Mouse (Mus musculus): ENCODE results near the gene 1700003F12Rik. TPM values are rescaled to one million over a fixed set of nuclear protein-coding genes. Genes with fewer than 3 reads are reported as not detected.
A peak's percentile ranks its signal among the peaks of the same experiment; 100 is the strongest.

Gene 1700003F12Rik
- polyA plus RNA-seq, 2 experiments, result 0.48 to 1.4 TPM

DNA sequence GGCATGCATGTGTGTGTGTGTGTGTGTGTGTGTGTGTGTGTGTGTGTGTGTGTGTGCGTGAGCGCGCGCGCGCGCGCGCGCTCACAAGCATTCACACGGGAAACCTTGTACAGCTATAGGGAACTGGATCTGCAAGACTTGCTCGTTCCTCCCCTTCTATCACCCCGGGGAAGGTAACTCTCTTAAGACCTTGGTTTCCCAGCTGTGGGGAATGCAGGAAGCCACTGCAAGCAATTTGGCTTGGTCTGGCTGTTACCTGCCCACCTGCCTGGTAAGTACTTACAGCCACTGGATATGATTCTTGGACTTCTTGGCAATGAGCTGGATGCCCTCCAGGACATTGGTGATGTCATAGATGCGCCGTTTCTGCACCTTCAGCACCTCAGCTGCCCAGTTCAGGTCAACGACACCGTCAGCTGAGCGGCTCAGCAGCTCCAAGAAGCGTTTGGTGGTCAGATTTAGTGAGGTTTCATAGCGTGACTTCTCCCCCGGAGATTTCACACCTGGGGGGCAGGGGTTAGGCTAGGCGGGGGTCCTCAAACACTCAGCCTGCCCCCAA, 16.8 kb downstream of the 1700003F12Rik start:
- Histone ChIP-seq H3K4me2 (replicated peaks; ENCODE audit: low read depth, low read length, severe bottlenecking) (no peak overlapping the region), H3K27ac (replicated peaks; ENCODE audit: low read depth, low read length) (no peak overlapping the region), H3K9me3 (ENCODE audit: control insufficient read depth, low read length) (no peaks in the 10 kb centered on the region), H3K4me3 (replicated peaks; ENCODE audit: low read length) (no peak overlapping the region), H3K36me3 (ENCODE audit: control insufficient read depth, insufficient read depth, low read length) (peaks cover 40% of the 10 kb centered on the region), H3K9ac (ENCODE audit: low read depth, low read length, severe bottlenecking) (no peak overlapping the region), H3K4me1 (ENCODE audit: control insufficient read depth, insufficient read depth, low read length) (peaks cover 32% of the 10 kb centered on the region), H3K27me3 (ENCODE audit: control insufficient read depth, insufficient read depth, low read length) (no peaks in the 10 kb centered on the region)
- WGBS, result 80% methylated on average over 17 of the region's 22 CpGs
- DNase-seq (ENCODE audit: low spot score) (no peak), ATAC-seq (ENCODE audit: low FRiP score, low read depth) (no peak)
- no peak for TF ChIP-seq POLR2A (IDR thresholded peaks at IDR 0.05; ENCODE audit: borderline replicate concordance, extremely low read depth, insufficient read depth, insufficient read length)

DNA sequence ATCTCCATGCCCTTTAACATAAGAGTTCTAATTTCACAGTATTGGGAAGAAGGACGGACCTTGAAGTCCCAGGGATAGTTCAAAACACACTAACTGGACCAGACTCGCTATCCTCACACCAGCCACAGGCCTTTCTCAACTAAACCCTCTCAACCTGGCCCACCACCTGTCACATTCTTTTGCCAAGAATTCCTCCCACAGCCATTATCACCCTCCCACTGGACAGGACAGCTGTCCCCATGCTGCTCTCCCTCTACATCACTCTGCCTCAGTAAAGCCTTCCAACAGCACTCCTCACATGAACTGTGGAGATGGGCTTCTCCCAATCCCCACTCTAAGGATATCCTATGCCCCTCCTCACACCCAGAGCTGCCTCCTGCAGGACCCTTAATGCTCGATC, 18.7 kb downstream of the 1700003F12Rik start:
- Histone ChIP-seq H3K4me3 (replicated peaks; ENCODE audit: low read length) (no peak overlapping the region), H3K27me3 (ENCODE audit: control insufficient read depth, insufficient read depth, low read length) (no peaks in the 10 kb centered on the region), H3K4me1 (ENCODE audit: control insufficient read depth, insufficient read depth, low read length) (peaks cover 27% of the 10 kb centered on the region), H3K36me3 (ENCODE audit: control insufficient read depth, insufficient read depth, low read length) (peaks cover 34% of the 10 kb centered on the region), H3K9me3 (ENCODE audit: control insufficient read depth, low read length) (no peaks in the 10 kb centered on the region), H3K4me2 (replicated peaks; ENCODE audit: low read depth, low read length, severe bottlenecking) (no peak overlapping the region), H3K9ac (ENCODE audit: low read depth, low read length, severe bottlenecking) (peak overlapping the region; percentile 9; the same call in 1 of the 2 replicates), H3K27ac (replicated peaks; ENCODE audit: low read depth, low read length) (0 out of 2 replicates have a peak overlapping the region, but pooled peaks have one; percentile 1)
- TF ChIP-seq POLR2A (IDR thresholded peaks at IDR 0.05; ENCODE audit: borderline replicate concordance, extremely low read depth, insufficient read depth, insufficient read length), result no peak
- DNase-seq (ENCODE audit: low spot score), result no peak
- ATAC-seq (ENCODE audit: low FRiP score, low read depth), result 0 out of 2 replicates have a peak, but pooled peaks have one; percentile 5
- 76% methylated on average over 3 of the region's 3 CpGs for WGBS

DNA sequence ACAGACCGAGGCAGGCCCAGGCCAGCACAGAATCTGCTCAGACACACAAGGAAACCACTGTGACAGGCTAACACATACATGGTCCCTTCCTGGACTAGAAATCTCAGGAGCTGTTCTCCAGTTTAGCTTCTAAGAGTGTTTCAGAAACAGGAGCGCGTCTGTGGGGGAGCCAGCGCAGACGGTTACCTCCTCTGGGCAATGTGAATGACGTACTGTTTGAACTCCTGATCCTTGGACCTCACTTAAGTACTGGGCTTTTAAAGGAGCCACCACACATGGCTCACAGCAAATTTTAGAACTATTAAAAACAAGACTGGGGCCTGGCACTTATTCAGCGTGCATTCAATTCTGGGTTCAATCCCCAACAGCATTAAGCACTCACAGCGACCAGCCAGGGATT, 19.8 kb downstream of the 1700003F12Rik start:
- peak overlapping the region; percentile 61 for H3K27ac ChIP-seq (replicated peaks; ENCODE audit: low read depth, low read length)
- 0 out of 2 replicates have a peak overlapping the region, but pooled peaks have one; percentile 7 for H3K4me2 ChIP-seq (replicated peaks; ENCODE audit: low read depth, low read length, severe bottlenecking)
- no peaks in the 10 kb centered on the region for H3K27me3 ChIP-seq (ENCODE audit: control insufficient read depth, insufficient read depth, low read length)
- no peak for ATAC-seq (ENCODE audit: low FRiP score, low read depth)
- TF ChIP-seq POLR2A (IDR thresholded peaks at IDR 0.05; ENCODE audit: borderline replicate concordance, extremely low read depth, insufficient read depth, insufficient read length), result no peak
- no peak for DNase-seq (ENCODE audit: low spot score)
- H3K9me3 ChIP-seq (ENCODE audit: control insufficient read depth, low read length), result no peaks in the 10 kb centered on the region
- 33% methylated on average over 8 of the region's 8 CpGs for WGBS
- H3K9ac ChIP-seq (ENCODE audit: low read depth, low read length, severe bottlenecking), result no peak overlapping the region; the same call in 1 of the 2 replicates
- no peak overlapping the region for H3K4me3 ChIP-seq (replicated peaks; ENCODE audit: low read length)
- peaks cover 33% of the 10 kb centered on the region for H3K4me1 ChIP-seq (ENCODE audit: control insufficient read depth, insufficient read depth, low read length)
- peaks cover 23% of the 10 kb centered on the region for H3K36me3 ChIP-seq (ENCODE audit: control insufficient read depth, insufficient read depth, low read length)

DNA sequence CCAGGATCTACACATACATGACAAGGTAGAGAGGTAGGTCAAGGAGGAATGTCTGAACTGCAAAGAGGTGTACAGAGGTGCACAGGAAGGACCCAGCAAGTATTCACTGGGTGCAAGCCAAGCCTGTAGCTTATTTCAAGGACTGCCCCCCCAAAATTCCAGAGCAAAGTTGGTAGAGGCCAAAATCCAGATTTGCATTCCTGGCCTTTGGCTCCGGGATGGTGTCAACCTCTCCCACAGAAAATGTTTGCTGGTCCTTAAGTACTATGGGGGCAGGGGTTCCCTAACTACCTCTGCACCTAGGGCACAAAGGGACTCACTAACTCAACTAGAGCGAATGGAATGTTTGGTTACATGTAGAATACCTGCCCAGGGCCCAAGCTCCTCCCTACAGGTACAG, 20.9 kb downstream of the 1700003F12Rik start:
- no peaks in the 10 kb centered on the region for H3K27me3 ChIP-seq (ENCODE audit: control insufficient read depth, insufficient read depth, low read length)
- no peak for TF ChIP-seq POLR2A (IDR thresholded peaks at IDR 0.05; ENCODE audit: borderline replicate concordance, extremely low read depth, insufficient read depth, insufficient read length)
- peaks cover 16% of the 10 kb centered on the region for H3K36me3 ChIP-seq (ENCODE audit: control insufficient read depth, insufficient read depth, low read length)
- 66% methylated on average over 2 of the region's 2 CpGs for WGBS
- peak overlapping the region; percentile 82 for H3K9ac ChIP-seq (ENCODE audit: low read depth, low read length, severe bottlenecking)
- H3K27ac ChIP-seq (replicated peaks; ENCODE audit: low read depth, low read length), result peak overlapping the region; percentile 16; the same call in 1 of the 2 replicates
- peak overlapping the region; percentile 76 for H3K4me2 ChIP-seq (replicated peaks; ENCODE audit: low read depth, low read length, severe bottlenecking)
- no peaks in the 10 kb centered on the region for H3K9me3 ChIP-seq (ENCODE audit: control insufficient read depth, low read length)
- H3K4me3 ChIP-seq (replicated peaks; ENCODE audit: low read length), result peak overlapping the region; percentile 81
- ATAC-seq (ENCODE audit: low FRiP score, low read depth) (no peak), DNase-seq (ENCODE audit: low spot score) (no peak)
- H3K4me1 ChIP-seq (ENCODE audit: control insufficient read depth, insufficient read depth, low read length), result peaks cover 33% of the 10 kb centered on the region

DNA sequence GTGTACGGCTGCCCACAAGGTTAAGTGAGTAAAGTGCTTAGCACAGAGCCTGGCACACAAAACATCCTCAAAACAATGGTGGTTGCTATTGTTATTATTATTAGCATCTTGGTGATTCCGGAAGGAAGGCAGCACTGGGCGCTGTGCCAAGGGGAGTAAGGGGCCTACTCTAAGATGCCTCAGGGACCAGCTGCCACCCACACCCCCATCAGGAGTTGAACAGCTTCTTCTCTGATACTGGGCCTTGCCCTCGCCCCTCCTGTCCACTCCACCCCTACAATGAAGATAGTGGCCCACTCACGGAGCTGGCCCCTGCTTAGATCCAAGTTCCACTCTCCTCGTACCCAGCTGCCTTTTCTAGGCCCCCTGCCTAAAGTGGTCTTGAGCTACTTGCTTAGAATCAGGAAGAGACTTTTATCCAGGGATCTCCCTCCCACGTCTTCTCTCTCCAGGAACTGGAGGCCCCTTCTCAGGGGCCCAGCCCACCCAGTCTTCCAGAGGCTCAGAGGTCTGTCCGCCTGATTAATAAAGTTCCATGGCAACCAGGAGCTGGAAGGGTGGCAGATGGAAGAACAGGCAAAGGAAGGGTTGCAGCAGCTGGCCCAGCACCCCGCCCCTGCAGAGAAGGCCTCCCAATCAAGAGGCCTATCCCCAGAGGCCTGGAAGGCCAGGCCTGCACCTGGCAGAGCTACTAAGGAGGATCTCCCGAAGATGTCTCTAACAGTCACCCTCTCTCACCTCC, 21.6 kb downstream of the 1700003F12Rik start:
- Histone ChIP-seq H3K36me3 (ENCODE audit: control insufficient read depth, insufficient read depth, low read length) (peaks cover 10% of the 10 kb centered on the region), H3K9ac (ENCODE audit: low read depth, low read length, severe bottlenecking) (peak overlapping the region; percentile 82), H3K4me1 (ENCODE audit: control insufficient read depth, insufficient read depth, low read length) (peaks cover 33% of the 10 kb centered on the region), H3K4me2 (replicated peaks; ENCODE audit: low read depth, low read length, severe bottlenecking) (peak overlapping the region; percentile 76), H3K9me3 (ENCODE audit: control insufficient read depth, low read length) (no peaks in the 10 kb centered on the region), H3K27me3 (ENCODE audit: control insufficient read depth, insufficient read depth, low read length) (no peaks in the 10 kb centered on the region), H3K27ac (replicated peaks; ENCODE audit: low read depth, low read length) (peak overlapping the region; percentile 86), H3K4me3 (replicated peaks; ENCODE audit: low read length) (peak overlapping the region; percentile 81)
- peak; percentile 26 for DNase-seq (ENCODE audit: low spot score)
- no peak for ATAC-seq (ENCODE audit: low FRiP score, low read depth)
- no peak for TF ChIP-seq POLR2A (IDR thresholded peaks at IDR 0.05; ENCODE audit: borderline replicate concordance, extremely low read depth, insufficient read depth, insufficient read length)
- WGBS, result 18% methylated on average over 10 of the region's 10 CpGs

Measured in limb, embryonic 14.5 days (tissue).